Mouse (Mus musculus) midbrain, embryonic 11.5 days (tissue): ENCODE measurements around the gene Mboat7. TPM values are rescaled to one million over a fixed set of nuclear protein-coding genes. Genes with fewer than 3 reads are reported as not detected.

Source experiments
- ATAC-seq: fragments of 200-750 bp; cut with Nextera tagmentation; 2 replicates; pipeline ENCODE4 v1.8.0; 2017; ENCODE audit warnings: moderate TSS enrichment, moderate library complexity; ENCODE audit not compliant: low FRiP score
- DNase-seq: peaks from one replicate; pipeline ENCODE4 v3.0.0; 2015; ENCODE audit warnings: low spot score; ENCODE audit errors: missing footprints
- H3K27ac ChIP-seq: fragments of 300-500 bp; sonication (generic); 2 replicates; pipeline ENCODE4 v1.5.1; 2014; ENCODE audit warnings: low read depth, low read length
- H3K27me3 ChIP-seq: fragments of 300-500 bp; sonication (generic); 2 replicates; pipeline ENCODE4 v1.6.1; 2014; ENCODE audit warnings: mild to moderate bottlenecking, low read length, moderate library complexity, mixed read lengths; ENCODE audit not compliant: control insufficient read depth, insufficient read depth
- H3K36me3 ChIP-seq: fragments of 300-500 bp; sonication (generic); 2 replicates; pipeline ENCODE4 v1.6.1; 2014; ENCODE audit warnings: mild to moderate bottlenecking, low read length, moderate library complexity, mixed read lengths; ENCODE audit not compliant: control insufficient read depth, insufficient read depth
- H3K4me1 ChIP-seq: fragments of 300-500 bp; sonication (generic); 2 replicates; pipeline ENCODE4 v1.6.1; 2014; ENCODE audit warnings: low read length; ENCODE audit not compliant: control insufficient read depth, insufficient read depth
- H3K4me2 ChIP-seq: fragments of 300-500 bp; sonication (generic); 2 replicates; pipeline ENCODE4 v1.6.1; 2014; ENCODE audit warnings: mild to moderate bottlenecking, moderate library complexity
- H3K4me3 ChIP-seq: fragments of 300-500 bp; sonication (generic); 2 replicates; pipeline ENCODE4 v1.5.1; 2014; ENCODE audit warnings: low read depth, low read length
- H3K9ac ChIP-seq: fragments of 300-500 bp; sonication (generic); 2 replicates; pipeline ENCODE4 v1.6.1; 2014; ENCODE audit warnings: low read length
- H3K9me3 ChIP-seq: fragments of 300-500 bp; sonication (generic); 2 replicates; pipeline ENCODE4 v1.6.1; 2016; ENCODE audit warnings: low read length; ENCODE audit not compliant: control insufficient read depth
- WGBS: fragments of 180-500 bp; shearing (Covaris S2); extraction: QIAGEN DNeasy Blood & Tissue Kit; methylation state at CpG from one replicate; pipeline ENCODE4 v1.1.7; 2014; 5-methylcytosine and 5-hydroxymethylcytosine counted together
- polyA plus RNA-seq: library from polyadenylated mRNA; unstranded; fragments of >200 nt; fragmentation: Nextera tagmentation; extraction: Ambion mirVana; gene quantifications from 2 replicates; pipeline ENCODE4 v1.2.1, GENCODE M21; 2014

Mboat7 gene
- polyA plus RNA-seq, 1 experiment from 2014 or later = 23.8 TPM

DNA sequence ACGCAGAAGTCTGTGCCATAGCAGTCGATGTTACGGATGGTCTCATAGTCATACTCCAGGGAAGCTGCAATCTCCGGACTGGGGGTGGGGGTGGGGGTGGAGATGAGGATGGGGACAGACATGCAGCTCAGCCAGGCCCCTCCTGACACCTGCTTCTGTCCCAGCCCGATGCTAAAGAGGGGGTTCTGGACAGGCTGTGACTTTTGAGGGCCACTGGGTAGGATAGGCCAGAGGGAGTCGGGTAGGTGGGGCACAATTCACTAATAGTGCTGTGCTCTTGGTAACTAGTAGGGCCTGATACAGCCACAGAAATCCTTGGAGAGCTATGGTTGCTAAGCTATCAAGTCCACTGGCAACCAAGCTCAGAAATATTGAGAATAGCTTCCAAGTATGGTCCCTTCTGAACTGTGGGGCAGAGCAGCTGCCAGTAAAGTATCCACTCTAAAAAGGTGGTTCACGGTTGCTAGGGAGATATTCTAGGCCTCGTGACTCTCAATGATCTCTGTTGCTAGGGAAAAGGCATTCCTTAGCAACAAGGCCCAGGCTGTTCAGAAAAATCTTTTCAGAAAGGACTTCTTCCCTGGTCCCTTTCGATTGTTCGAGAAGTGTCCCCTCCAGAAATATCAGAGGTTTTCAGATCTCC, 9.3 kb downstream of the Mboat7 start:
- DNase-seq (no peak), ATAC-seq (peak; percentile 83)
- peak overlapping the region; percentile 54; the same call in 1 of the 2 replicates for H3K27ac ChIP-seq
- H3K36me3 ChIP-seq = no peaks in the 10 kb centered on the region; the same call in 1 of the 2 replicates
- H3K4me3 ChIP-seq = no peak overlapping the region
- 60% methylated on average over 10 of the region's 10 CpGs for WGBS
- no peaks in the 10 kb centered on the region for H3K27me3 ChIP-seq
- H3K4me1 ChIP-seq = peaks cover 15% of the 10 kb centered on the region
- peak overlapping the region; percentile 12 for H3K9ac ChIP-seq
- no peak overlapping the region for H3K4me2 ChIP-seq
- no peaks in the 10 kb centered on the region for H3K9me3 ChIP-seq

DNA sequence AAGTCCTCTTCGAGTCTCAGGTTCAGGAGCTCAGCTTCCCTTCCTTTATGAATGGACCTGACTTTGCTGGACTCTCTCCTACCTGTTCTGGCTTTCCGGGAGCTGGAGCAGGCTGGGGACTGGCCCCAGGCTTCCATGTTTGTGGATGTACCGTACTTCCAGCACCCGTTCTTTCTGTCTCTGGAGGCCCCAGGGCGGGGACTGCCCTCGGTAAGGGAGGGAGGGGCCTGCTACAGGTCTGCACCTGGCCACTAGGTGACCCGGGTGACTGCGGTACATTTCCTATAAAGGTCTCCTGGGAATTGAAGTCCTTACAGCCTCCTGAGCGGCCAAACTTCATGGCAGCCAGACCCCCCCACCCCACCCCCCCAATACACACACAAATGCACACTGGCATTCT, 16.0 kb downstream of the Mboat7 start, which contains the start of gene Tmc4:
TSS of gene Tmc4 (minus strand) at position 212 of the 400 bp plus-strand sequence.
- H3K9ac ChIP-seq = no peak within 1 kb of the TSS
- no peaks in the 10 kb centered on the region for H3K4me1 ChIP-seq
- no peak within 1 kb of the TSS for H3K27ac ChIP-seq
- H3K36me3 ChIP-seq = no peaks in the 10 kb centered on the region
- H3K9me3 ChIP-seq = no peaks in the 10 kb centered on the region
- no peak for ATAC-seq
- no peak for DNase-seq
- WGBS = 60% methylated on average over 9 of the region's 9 CpGs
- H3K4me3 ChIP-seq = no peak within 1 kb of the TSS
- no peaks in the 10 kb centered on the region for H3K27me3 ChIP-seq
- no peak within 1 kb of the TSS for H3K4me2 ChIP-seq

DNA sequence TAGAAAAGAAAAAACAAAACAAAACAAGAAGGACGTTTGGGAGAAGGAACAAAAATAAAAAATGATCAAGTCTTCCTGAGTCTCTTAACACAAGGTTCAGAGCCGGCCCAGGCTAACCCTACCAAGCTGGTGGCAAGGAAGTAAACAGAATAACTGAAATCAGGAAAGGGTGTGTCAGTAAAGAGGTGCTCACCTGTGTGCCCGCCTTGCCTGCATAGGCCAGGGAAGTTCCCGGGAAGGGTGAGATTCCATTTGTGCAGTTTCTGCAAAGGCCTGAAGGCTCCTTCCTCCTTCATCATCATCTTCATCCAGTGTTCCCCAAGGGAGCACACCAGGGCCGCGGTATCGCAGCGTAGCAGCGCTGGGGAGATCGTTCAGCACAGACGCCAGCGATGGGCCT, 17.0 kb downstream of the Mboat7 start:
- 86% methylated on average over 12 of the region's 12 CpGs for WGBS
- no peak overlapping the region for H3K4me3 ChIP-seq
- no peak overlapping the region for H3K27ac ChIP-seq
- no peaks in the 10 kb centered on the region for H3K9me3 ChIP-seq
- H3K27me3 ChIP-seq = no peaks in the 10 kb centered on the region
- no peak for DNase-seq
- no peak for ATAC-seq
- no peak overlapping the region for H3K9ac ChIP-seq
- no peak overlapping the region for H3K4me2 ChIP-seq
- no peaks in the 10 kb centered on the region for H3K4me1 ChIP-seq
- H3K36me3 ChIP-seq = no peaks in the 10 kb centered on the region

DNA sequence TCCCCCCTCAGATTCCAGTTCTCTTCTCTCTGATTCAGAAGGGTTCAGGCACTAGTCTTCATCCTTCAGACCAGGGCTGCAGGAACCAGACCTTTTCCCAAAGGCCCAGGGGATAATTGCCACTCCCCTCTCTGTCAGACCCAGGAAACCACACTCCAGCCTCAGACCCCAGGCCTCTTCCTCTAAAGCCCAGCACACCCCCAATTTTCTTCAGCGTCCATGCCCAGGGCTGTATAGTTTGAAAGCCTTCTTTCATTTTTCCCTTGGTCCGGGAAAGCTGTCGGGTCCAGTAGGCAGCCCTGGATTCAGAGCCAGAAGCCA, 18.1 kb downstream of the Mboat7 start:
- no peak overlapping the region for H3K4me3 ChIP-seq
- DNase-seq = no peak
- no peak overlapping the region for H3K4me2 ChIP-seq
- H3K27ac ChIP-seq = no peak overlapping the region
- no peaks in the 10 kb centered on the region for H3K9me3 ChIP-seq
- no peaks in the 10 kb centered on the region for H3K4me1 ChIP-seq
- no peaks in the 10 kb centered on the region for H3K27me3 ChIP-seq
- H3K36me3 ChIP-seq = no peaks in the 10 kb centered on the region
- WGBS = 80% methylated on average over 3 of the region's 3 CpGs
- ATAC-seq = peak; percentile 17; the same call in 1 of the 2 replicates
- H3K9ac ChIP-seq = no peak overlapping the region

DNA sequence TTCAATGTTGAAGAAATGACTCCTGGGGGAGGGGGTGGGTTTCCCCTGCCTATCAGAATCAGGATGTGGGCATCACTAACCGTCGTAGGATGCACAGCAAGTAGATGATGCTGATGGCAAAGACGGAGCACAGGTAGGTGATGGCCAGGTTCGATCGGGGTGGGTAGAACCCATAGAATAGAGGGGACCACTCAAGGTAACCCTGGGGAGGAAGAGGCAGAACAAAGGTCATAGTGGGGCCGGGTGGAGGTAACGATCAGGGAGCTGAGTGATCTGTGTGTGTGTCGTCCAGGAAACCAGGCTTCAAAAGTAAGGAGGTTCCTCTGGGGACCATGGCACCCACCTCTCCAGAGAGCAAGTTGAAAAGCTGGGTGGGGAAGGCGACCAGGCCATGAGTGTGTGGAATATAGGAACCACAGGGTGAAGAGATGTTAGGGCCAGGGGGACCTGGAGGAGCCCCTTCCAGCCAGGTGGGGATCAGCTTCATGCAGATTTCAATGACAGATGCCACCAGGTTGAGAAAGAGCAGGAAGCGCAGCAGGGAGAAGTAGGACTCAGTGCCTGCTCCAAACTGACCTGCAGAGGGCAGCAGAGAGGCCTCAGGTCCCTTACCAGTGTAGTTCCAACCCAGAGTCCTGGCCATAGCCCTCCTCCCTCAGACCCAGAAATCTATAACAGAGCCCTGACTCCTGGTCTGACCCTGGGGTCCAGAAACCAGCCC, 18.7 kb downstream of the Mboat7 start:
- H3K4me1 ChIP-seq = no peaks in the 10 kb centered on the region
- H3K27me3 ChIP-seq = no peaks in the 10 kb centered on the region
- H3K9ac ChIP-seq = no peak overlapping the region
- WGBS = 72% methylated on average over 10 of the region's 10 CpGs
- H3K27ac ChIP-seq = no peak overlapping the region
- H3K4me2 ChIP-seq = no peak overlapping the region
- ATAC-seq = peak; percentile 90
- H3K36me3 ChIP-seq = no peaks in the 10 kb centered on the region
- H3K9me3 ChIP-seq = no peaks in the 10 kb centered on the region
- DNase-seq = peak; percentile 98
- no peak overlapping the region for H3K4me3 ChIP-seq

DNA sequence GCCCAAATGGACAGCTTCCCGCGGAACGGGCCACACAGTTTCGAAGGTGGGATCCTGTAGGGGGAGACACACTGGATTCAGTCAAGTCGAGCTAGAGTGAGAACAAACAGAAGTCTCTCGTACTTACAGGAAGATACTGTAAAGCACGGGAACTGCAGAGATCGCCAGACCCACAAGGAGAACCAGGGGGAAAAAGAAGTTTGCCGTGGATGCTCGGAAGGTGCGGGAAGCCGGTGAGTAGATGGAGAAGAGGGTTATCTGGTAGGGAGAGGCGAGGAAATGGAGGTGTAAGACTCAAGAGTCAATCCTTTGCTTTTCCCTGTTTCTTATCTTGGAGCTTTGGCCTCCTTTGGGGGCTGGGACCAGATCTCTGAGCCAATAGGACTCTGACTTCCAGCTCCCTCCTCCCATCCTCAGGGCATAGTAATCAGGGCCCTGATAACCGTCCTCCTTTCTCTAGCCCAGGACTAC, 26.4 kb downstream of the Mboat7 start:
- Histone ChIP-seq H3K9ac (no peak overlapping the region; the same call in 1 of the 2 replicates), H3K4me2 (no peak overlapping the region), H3K27me3 (no peaks in the 10 kb centered on the region), H3K4me1 (peaks cover 12% of the 10 kb centered on the region), H3K36me3 (peaks cover 3% of the 10 kb centered on the region; the same call in 1 of the 2 replicates), H3K9me3 (no peaks in the 10 kb centered on the region), H3K4me3 (no peak overlapping the region), H3K27ac (no peak overlapping the region)
- WGBS = 20% methylated on average over 14 of the region's 14 CpGs
- ATAC-seq (no peak), DNase-seq (no peak)

DNA sequence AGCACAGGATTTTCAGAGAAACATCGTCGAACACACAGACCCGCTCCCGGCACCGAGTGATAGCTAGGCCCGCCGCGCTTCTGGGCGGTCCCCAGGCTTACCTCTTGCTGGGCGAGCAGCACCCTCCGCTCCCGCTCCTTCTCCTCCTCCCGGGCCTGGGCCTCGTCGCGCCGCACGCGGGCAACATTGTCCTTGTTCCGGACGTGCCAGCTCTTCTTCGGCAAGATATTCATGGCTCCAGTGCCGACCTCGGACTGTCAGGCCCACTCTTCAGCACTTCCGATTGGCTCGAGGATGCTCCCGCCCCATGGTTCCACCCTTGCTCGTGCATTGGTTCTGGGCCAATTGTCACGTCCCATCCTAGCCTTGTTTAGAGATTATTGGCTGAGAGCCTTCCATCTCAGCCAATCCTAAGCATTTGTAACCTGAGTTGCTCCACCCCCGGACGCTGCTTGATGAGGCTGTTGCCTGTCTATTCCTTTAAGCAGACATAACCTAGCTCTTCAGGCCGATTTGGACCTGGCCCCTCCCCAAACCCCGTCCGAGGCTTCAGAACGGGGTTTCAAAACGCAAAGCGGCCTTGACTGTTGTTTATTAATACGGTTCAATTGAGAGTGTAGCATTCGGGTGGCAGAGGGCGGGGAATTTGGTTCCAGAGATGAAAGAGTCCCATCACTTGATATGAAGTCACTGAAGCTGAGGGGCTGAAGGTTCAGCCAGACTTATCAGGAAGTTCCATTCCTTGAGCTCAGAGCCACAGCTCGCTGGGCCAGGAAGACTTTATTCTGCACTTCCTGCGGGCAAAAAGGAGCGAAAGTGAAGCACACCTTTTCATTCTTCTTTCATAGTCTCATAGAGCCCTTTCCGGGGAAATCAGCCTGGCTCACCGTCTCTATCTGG, 27.9 kb downstream of the Mboat7 start, which contains the start of gene Leng1:
TSS of gene Leng1 (minus strand) at position 626 of the 900 bp plus-strand sequence.
- DNase-seq (peak; percentile 97), ATAC-seq (peak; percentile 99)
- WGBS = 5% methylated on average over 45 of the region's 45 CpGs
- no peaks in the 10 kb centered on the region for H3K27me3 ChIP-seq
- H3K9ac ChIP-seq = peak within 1 kb of the TSS; percentile 88
- peak within 1 kb of the TSS; percentile 75 for H3K4me3 ChIP-seq
- H3K9me3 ChIP-seq = no peaks in the 10 kb centered on the region
- H3K4me1 ChIP-seq = peaks cover 12% of the 10 kb centered on the region
- peak within 1 kb of the TSS; percentile 80 for H3K27ac ChIP-seq
- peak within 1 kb of the TSS; percentile 74 for H3K4me2 ChIP-seq
- H3K36me3 ChIP-seq = peaks cover 10% of the 10 kb centered on the region; the same call in 1 of the 2 replicates

DNA sequence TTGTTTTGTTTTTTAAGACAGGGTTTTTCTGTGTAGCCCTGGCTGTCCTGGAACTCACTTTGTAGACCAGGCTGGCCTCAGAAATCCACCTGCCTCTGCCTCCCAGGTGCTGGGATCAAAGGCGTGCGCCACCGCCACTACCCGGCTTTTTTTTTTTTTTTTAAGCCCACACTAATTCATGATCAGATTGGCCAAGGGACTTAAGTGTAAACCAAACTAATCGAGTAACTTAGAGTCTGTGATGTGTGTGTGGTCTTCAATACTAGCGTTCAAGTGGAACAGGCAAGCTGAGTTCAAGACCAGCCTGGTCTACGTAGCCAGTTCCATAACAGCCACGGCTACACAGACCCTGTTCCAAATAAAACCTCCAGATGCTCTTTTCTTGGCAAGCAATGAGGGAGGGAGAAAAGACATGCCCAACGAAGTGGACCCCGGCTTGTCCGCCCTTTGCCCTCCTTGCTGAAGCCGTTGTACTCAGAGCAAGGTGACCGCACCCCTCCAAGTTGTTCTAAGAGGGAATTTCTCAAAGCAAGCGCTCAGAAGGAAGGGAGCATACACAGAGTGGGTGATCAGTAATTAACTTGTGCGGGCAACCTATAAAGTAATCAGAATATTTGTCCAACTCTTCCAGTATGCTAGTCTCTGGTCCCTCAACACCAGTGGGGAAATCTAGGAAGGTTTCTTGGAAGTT, 28.7 kb downstream of the Mboat7 start:
- DNase-seq (no peak), ATAC-seq (peak; percentile 34)
- Histone ChIP-seq H3K36me3 (peaks cover 17% of the 10 kb centered on the region; the same call in 1 of the 2 replicates), H3K9me3 (no peaks in the 10 kb centered on the region), H3K9ac (peak overlapping the region; percentile 88), H3K4me3 (peak overlapping the region; percentile 75), H3K4me2 (peak overlapping the region; percentile 74), H3K27me3 (no peaks in the 10 kb centered on the region), H3K27ac (peak overlapping the region; percentile 80), H3K4me1 (peaks cover 12% of the 10 kb centered on the region)
- 34% methylated on average over 15 of the region's 15 CpGs for WGBS
